In genomic region chr3:113631611-113632010, GRCm38 (mm10) we compare ENCODE assay signal across 25 mouse cellular contexts. TPM values are rescaled to one million over a fixed set of nuclear protein-coding genes. Genes with fewer than 3 reads are reported as not detected.
DNase-seq lines count a peak whose midpoint lies in the region; ATAC-seq and TF ChIP-seq lines count a peak whose summit lies in the region.
"Had no signal": no experiment of that assay in that cellular context is flagged by ENCODE, and none has a peak within 500 bp of the region (broad histone marks: within the 10 kb centered on the region; RNA-seq: fewer than 3 reads in every experiment).

No protein-coding gene starts in this region.

- peak in 1 of 2 experiments; percentile 38; a peak in 1 of 4 replicates for TF ChIP-seq EP300 in MEL (IDR thresholded peaks at IDR 0.05; ENCODE audit: low read depth in 1 of 2, low read length in 2 of 2)

- TF ChIP-seq POLR2A in MEL (IDR thresholded peaks at IDR 0.05; ENCODE audit: control insufficient read depth in 1 of 2, insufficient read depth in 1 of 2, low read depth in 1 of 2, low read length in 2 of 2, poor library complexity in 1 of 2): no peak
- TF ChIP-seq POLR2A in kidney, adult 2 months (IDR thresholded peaks at IDR 0.05; ENCODE audit: low read depth, low read length): no peak

- H3K79me2 ChIP-seq in MEL (ENCODE audit: control insufficient read depth, insufficient read depth, low read length, poor library complexity): peaks cover 9% of the 10 kb centered on the region

- no peak overlapping the region for H3K27ac ChIP-seq in MEL (ENCODE audit: control insufficient read depth, low read depth, low read length)
- no peak overlapping the region for H3K27ac ChIP-seq in liver, embryonic 11.5 days (ENCODE audit: low read depth, low read length)
- H3K27ac ChIP-seq in liver, embryonic 16.5 days (ENCODE audit: low read length): no peak overlapping the region; the same call in 1 of the 2 replicates
- no peak overlapping the region for H3K27ac ChIP-seq in kidney, adult 2 months (ENCODE audit: insufficient read depth, low read depth, low read length)
- H3K27ac ChIP-seq: hindbrain, postnatal 0 days; intestine, embryonic 15.5 days; layer of hippocampus, adult 2 months; left cerebral cortex, adult 2 months; limb, embryonic 15.5 days; lung, embryonic 15.5 days; neural tube, embryonic 12.5 days had no signal

- H3K4me2 ChIP-seq in liver, embryonic 11.5 days: peak overlapping the region; percentile 71; the same call in 1 of the 2 replicates
- H3K4me2 ChIP-seq in liver, embryonic 16.5 days (ENCODE audit: low read depth, low read length): peak overlapping the region; percentile 60

- no peak for TF ChIP-seq RAD21 in MEL (IDR thresholded peaks at IDR 0.05; ENCODE audit: low read depth, low read length)

- H3K27me3 ChIP-seq in MEL (ENCODE audit: control insufficient read depth in 1 of 2, insufficient read depth in 2 of 2, low read length in 2 of 2): no peaks in the 10 kb centered on the region
- H3K27me3 ChIP-seq in liver, embryonic 11.5 days (replicated peaks; ENCODE audit: control insufficient read depth, insufficient read depth, low read length): no peaks in the 10 kb centered on the region
- no peaks in the 10 kb centered on the region for H3K27me3 ChIP-seq in liver, embryonic 16.5 days (ENCODE audit: control insufficient read depth, insufficient read depth, low read depth, low read length)
- H3K27me3 ChIP-seq in kidney, adult 2 months (replicated peaks; ENCODE audit: control insufficient read depth, insufficient read depth, low read length): no peaks in the 10 kb centered on the region
- H3K27me3 ChIP-seq: intestine, embryonic 15.5 days; limb, embryonic 15.5 days; lung, embryonic 15.5 days; neural tube, embryonic 12.5 days; Patski had no signal

- peak; percentile 14 for DNase-seq in MEL (ENCODE audit: low read depth, low spot score)
- DNase-seq in c-Kit-positive CD71-positive TER-119-positive erythroid progenitor cells, embryonic 14.5 days (ENCODE audit: low spot score): peak; percentile 75
- DNase-seq in liver, embryonic 11.5 days (ENCODE audit: low spot score): no peak
- no peak for DNase-seq in gastrocnemius, postnatal 25 days
- no peak for DNase-seq in kidney, adult 2 months
- DNase-seq in gastrocnemius, postnatal 10 days: no peak
- no peak for DNase-seq in kidney, adult 9 months
- DNase-seq: adrenal gland, postnatal 10 days; B cell, adult 2 months; cerebellum, adult 18-20 months; cerebellum, postnatal 10 days; heart, postnatal 14 days; kidney, adult 8-10 months; kidney, postnatal 14 days had no signal

- H3K9me3 ChIP-seq in MEL (replicated peaks; ENCODE audit: insufficient read depth, low read length): no peaks in the 10 kb centered on the region
- no peaks in the 10 kb centered on the region for H3K9me3 ChIP-seq in liver, embryonic 11.5 days (ENCODE audit: control insufficient read depth, low read length)
- H3K9me3 ChIP-seq in liver, embryonic 16.5 days (replicated peaks; ENCODE audit: control insufficient read depth, low read length): no peaks in the 10 kb centered on the region
- H3K9me3 ChIP-seq: G1E; intestine, embryonic 15.5 days; limb, embryonic 15.5 days; lung, embryonic 15.5 days; neural tube, embryonic 12.5 days had no signal

- peaks cover 2 to 20% of the 10 kb centered on the region in 2 experiments for H3K36me3 ChIP-seq in MEL (ENCODE audit: control insufficient read depth in 1 of 2, insufficient read depth in 2 of 2, low read length in 2 of 2)
- H3K36me3 ChIP-seq in liver, embryonic 11.5 days (ENCODE audit: control insufficient read depth, insufficient read depth, low read length): no peaks in the 10 kb centered on the region
- no peaks in the 10 kb centered on the region for H3K36me3 ChIP-seq in liver, embryonic 16.5 days (ENCODE audit: control insufficient read depth, insufficient read depth)
- no peaks in the 10 kb centered on the region for H3K36me3 ChIP-seq in kidney, adult 2 months (ENCODE audit: control insufficient read depth, insufficient read depth, low read length)
- H3K36me3 ChIP-seq: intestine, embryonic 15.5 days had no signal

- H3K4me1 ChIP-seq in MEL (ENCODE audit: control insufficient read depth in 1 of 2, insufficient read depth in 2 of 2, low read length in 2 of 2): peaks cover 0 to 6% of the 10 kb centered on the region in 2 experiments; a peak in 2 of 4 replicates
- peaks cover 9% of the 10 kb centered on the region; the same call in 1 of the 2 replicates for H3K4me1 ChIP-seq in liver, embryonic 11.5 days (replicated peaks; ENCODE audit: control insufficient read depth, insufficient read depth, low read length)
- H3K4me1 ChIP-seq in liver, embryonic 16.5 days (ENCODE audit: control insufficient read depth, low read depth, low read length): peaks cover 14% of the 10 kb centered on the region
- H3K4me1 ChIP-seq in kidney, adult 2 months (ENCODE audit: control insufficient read depth, insufficient read depth, low read length): peaks cover 3% of the 10 kb centered on the region
- H3K4me1 ChIP-seq: intestine, embryonic 15.5 days had no signal

- no peak overlapping the region for H3K4me3 ChIP-seq in MEL (ENCODE audit: control insufficient read depth in 1 of 2, insufficient read depth in 1 of 2, low read depth in 2 of 2, low read length in 2 of 2)
- H3K4me3 ChIP-seq in liver, embryonic 11.5 days (ENCODE audit: low read depth, low read length): no peak overlapping the region; the same call in 1 of the 2 replicates
- peak overlapping the region; percentile 72 for H3K4me3 ChIP-seq in liver, embryonic 16.5 days (ENCODE audit: low read depth, low read length)
- no peak overlapping the region for H3K4me3 ChIP-seq in kidney, adult 2 months (ENCODE audit: insufficient read depth, low read depth, low read length)
- H3K4me3 ChIP-seq: left cerebral cortex, adult 2 months had no signal

- no peak for TF ChIP-seq CTCF in MEL (IDR thresholded peaks at IDR 0.05 in 2 of 3, conservative IDR thresholded peaks at IDR 0.05 in 1 of 3; ENCODE audit: control insufficient read depth in 1 of 3, insufficient read depth in 1 of 3, low read depth in 2 of 3, low read length in 3 of 3, poor library complexity in 1 of 3, severe bottlenecking in 1 of 3)
- no peak for TF ChIP-seq CTCF in kidney, adult 2 months (conservative IDR thresholded peaks at IDR 0.05; ENCODE audit: insufficient read depth, insufficient read length, low read depth, low read length)

- no peak; the same call in 1 of the 2 replicates for ATAC-seq in liver, embryonic 11.5 days (replicated peaks; ENCODE audit: low FRiP score)
- peak; percentile 4 for ATAC-seq in liver, embryonic 16.5 days (ENCODE audit: low read depth)
- ATAC-seq: forebrain, embryonic 14.5 days; hindbrain, postnatal 0 days; intestine, embryonic 15.5 days; Patski had no signal

- H3K9ac ChIP-seq in MEL (ENCODE audit: control insufficient read depth, low read depth, low read length, poor library complexity, severe bottlenecking): no peak overlapping the region
- no peak overlapping the region for H3K9ac ChIP-seq in liver, embryonic 11.5 days (ENCODE audit: low read depth, low read length)
- H3K9ac ChIP-seq in liver, embryonic 16.5 days (ENCODE audit: low read depth, low read length): peak overlapping the region; percentile 77
- H3K9ac ChIP-seq: intestine, embryonic 15.5 days; limb, embryonic 15.5 days; neural tube, embryonic 12.5 days had no signal

TF ChIP-seq in MEL, 35 proteins besides CTCF, POLR2A, EP300 and RAD21:
- TF ChIP-seq NRF1 (IDR thresholded peaks at IDR 0.05; ENCODE audit: insufficient read depth, low read depth, low read length, poor library complexity, severe bottlenecking): no peak
- TF ChIP-seq ZC3H11A (IDR thresholded peaks at IDR 0.05; ENCODE audit: low read depth, low read length): no peak
- TF ChIP-seq TAL1 (IDR thresholded peaks at IDR 0.05; ENCODE audit: low read length): peak; percentile 59
- TF ChIP-seq MXI1 (IDR thresholded peaks at IDR 0.05; ENCODE audit: low read depth, low read length): no peak
- no peak for TF ChIP-seq ZNF384 (IDR thresholded peaks at IDR 0.05; ENCODE audit: low read depth, low read length)
- TF ChIP-seq TBP (IDR thresholded peaks at IDR 0.05; ENCODE audit: low read depth, low read length): no peak
- TF ChIP-seq GATA1 (IDR thresholded peaks at IDR 0.05; ENCODE audit: low read depth, low read length): peak; percentile 21; the same call in 1 of the 2 replicates

RNA-seq across cellular contexts. Expression of gene Rnpc3, which starts 1.7 kb away (rescaled TPM):
- total RNA-seq in MEL (2012; rRNA removed): 15.0 and 21.0 TPM in 2 replicates
- 10 to 100 TPM in 1 of 2 experiments, not detected in 1; 12.9 TPM for polyA plus RNA-seq in MEL (2012; ENCODE audit: insufficient read depth in 1 of 2, insufficient read length in 2 of 2, low read depth in 1 of 2, low replicate concordance in 2 of 2, missing spikeins in 1 of 2)
- 29.7 and 35.7 TPM in 2 replicates for polyA plus RNA-seq in liver, embryonic 11.5 days (2014; fragmentation: Nextera tagmentation; extraction: Ambion mirVana)
- 16.2 and 17.6 TPM in 2 replicates for polyA plus RNA-seq in liver, embryonic 16.5 days (2015; fragmentation: Nextera tagmentation; extraction: Ambion mirVana)
- total RNA-seq in gastrocnemius, postnatal 25 days (2021): 1 to 10 TPM; 6.9 to 7.0 TPM
- 7.7 and 7.8 TPM in 2 replicates for polyA plus RNA-seq in kidney, adult 2 months (2012; rRNA removed)
- 10 to 100 TPM in 1 of 2 experiments, 1 to 10 TPM in 1; 8.1 to 10.5 TPM for total RNA-seq in gastrocnemius, postnatal 10 days (2021)

RNA-seq across cellular contexts. Expression of gene Amy1, which starts 25.1 kb away (rescaled TPM):
- total RNA-seq in MEL (2012; rRNA removed): 0.23 and 0.27 TPM in 2 replicates
- under 1 TPM in 1 of 2 experiments, not detected in 1; 0.81 TPM for polyA plus RNA-seq in MEL (2012; ENCODE audit: insufficient read depth in 1 of 2, insufficient read length in 2 of 2, low read depth in 1 of 2, low replicate concordance in 2 of 2, missing spikeins in 1 of 2)
- 2.8 and 4.1 TPM in 2 replicates for polyA plus RNA-seq in liver, embryonic 11.5 days (2014; fragmentation: Nextera tagmentation; extraction: Ambion mirVana)
- polyA plus RNA-seq in liver, embryonic 16.5 days (2015; fragmentation: Nextera tagmentation; extraction: Ambion mirVana): 31.7 and 35.1 TPM in 2 replicates
- 1 to 10 TPM; 2.4 to 8.1 TPM for total RNA-seq in gastrocnemius, postnatal 25 days (2021)
- polyA plus RNA-seq in kidney, adult 2 months (2012; rRNA removed): 4.3 and 6.3 TPM in 2 replicates
- total RNA-seq in gastrocnemius, postnatal 10 days (2021): under 1 TPM; 0.72 to 0.85 TPM

Comparison
In these comparisons a context has a peak if more than half of its experiments do, and no peak if none do; other contexts are left out.
1. DNase-seq: peak in MEL (single experiment) and c-Kit-positive CD71-positive TER-119-positive erythroid progenitor cells, embryonic 14.5 days (single experiment); none in liver, embryonic 11.5 days (single experiment), gastrocnemius, postnatal 25 days (single experiment), kidney, adult 2 months (single experiment), gastrocnemius, postnatal 10 days (single experiment) and kidney, adult 9 months (single experiment).